Mouse (Mus musculus): ENCODE measurements around the gene Chmp2b.
A peak's percentile ranks its signal among the peaks of the same experiment; 100 is the strongest.

- peak; percentile 47 for TF ChIP-seq CTCF (conservative IDR thresholded peaks at IDR 0.05; ENCODE audit: low read length)
- TF ChIP-seq POU5F1 (IDR thresholded peaks at IDR 0.05; ENCODE audit: borderline replicate concordance, low read length): no peak
Observed at GRCm38 (mm10) chr16:65497049-65497448, 65.5 kb downstream of the Chmp2b start.

All from E14TG2a.4 (cell line).